Mouse (Mus musculus): ENCODE results near the gene Bpifa6. TPM values are rescaled to one million over a fixed set of nuclear protein-coding genes. Genes with fewer than 3 reads are reported as not detected.
"Not testable (repeated sequence)": the region's sequence is repeated elsewhere in the genome, so short reads cannot be mapped to it uniquely, and the experiment has no call there.

The Bpifa6 gene
- not detected for total RNA-seq (2021)

GRCm38 (mm10) chr2:153974582-153974981, at the start of gene Bpifa6:
Gene Bpifa6 (plus strand): TSS chr2:153974945.
- no peak for DNase-seq

- peak in 1 of 2 experiments; percentile 18 for DNase-seq
Measured at GRCm38 (mm10) chr2:153929871-153930413, 44.8 kb upstream of the Bpifa6 start.

GRCm38 (mm10) chr2:153931125-153931524, 43.6 kb upstream of the Bpifa6 start:
- DNase-seq: no peak

GRCm38 (mm10) chr2:153933311-153933710, 41.4 kb upstream of the Bpifa6 start:
- no peak for DNase-seq

- DNase-seq: no peak
Measured at GRCm38 (mm10) chr2:153935348-153935747, 39.4 kb upstream of the Bpifa6 start.

- no peak for DNase-seq
Measured at GRCm38 (mm10) chr2:153937843-153938242, 36.9 kb upstream of the Bpifa6 start, which contains the start of gene Bpifb4. Gene Bpifb4 (plus strand): TSS chr2:153938212.

GRCm38 (mm10) chr2:153943537-153943936, 31.2 kb upstream of the Bpifa6 start:
- peak; percentile 51 to 52 for DNase-seq

GRCm38 (mm10) chr2:153944567-153944966, 30.2 kb upstream of the Bpifa6 start:
- no peak for DNase-seq

- DNase-seq: peak; percentile 56 to 72
Measured at GRCm38 (mm10) chr2:153952897-153953296, 21.8 kb upstream of the Bpifa6 start.

GRCm38 (mm10) chr2:153953836-153954235, 20.9 kb upstream of the Bpifa6 start:
- no peak for DNase-seq

GRCm38 (mm10) chr2:153962821-153963331, 11.9 kb upstream of the Bpifa6 start:
- DNase-seq: peak; percentile 12 to 21

GRCm38 (mm10) chr2:153963334-153963733, 11.4 kb upstream of the Bpifa6 start:
- no peak for DNase-seq

GRCm38 (mm10) chr2:153970221-153970620, 4.5 kb upstream of the Bpifa6 start:
- no peak for DNase-seq

GRCm38 (mm10) chr2:153995770-153996169, 21.0 kb downstream of the Bpifa6 start:
- peak; percentile 49 to 54 for DNase-seq

- no peak for DNase-seq
Measured at GRCm38 (mm10) chr2:154000501-154000900, 25.8 kb downstream of the Bpifa6 start.

GRCm38 (mm10) chr2:154001056-154001455, 26.3 kb downstream of the Bpifa6 start:
- no peak for DNase-seq

- DNase-seq: no peak
Measured at GRCm38 (mm10) chr2:154004456-154004855, 29.7 kb downstream of the Bpifa6 start.

- DNase-seq: no peak
Measured at GRCm38 (mm10) chr2:154005094-154005493, 30.3 kb downstream of the Bpifa6 start.

- no peak for DNase-seq
Measured at GRCm38 (mm10) chr2:154005734-154006133, 31.0 kb downstream of the Bpifa6 start.

GRCm38 (mm10) chr2:154006331-154006730, 31.6 kb downstream of the Bpifa6 start:
- DNase-seq: no peak

- DNase-seq: no peak
Measured at GRCm38 (mm10) chr2:154007381-154007780, 32.6 kb downstream of the Bpifa6 start.

- no peak for DNase-seq
Measured at GRCm38 (mm10) chr2:154007965-154008364, 33.2 kb downstream of the Bpifa6 start, which contains the start of gene Bpifa2. Gene Bpifa2 (plus strand): TSS chr2:154008265.

- DNase-seq: no peak
Measured at GRCm38 (mm10) chr2:154017990-154018389, 43.2 kb downstream of the Bpifa6 start.

- DNase-seq: not testable (repeated sequence)
Measured at GRCm38 (mm10) chr2:154024676-154025075, 49.9 kb downstream of the Bpifa6 start.
